Mouse (Mus musculus): Measurements from ENCODE around the gene B4galt4. TPM values are rescaled to one million over a fixed set of nuclear protein-coding genes. Genes with fewer than 3 reads are reported as not detected.

The B4galt4 gene
- polyA plus RNA-seq, 1 experiment from 2014 or later, result 28.8 TPM

GRCm38 (mm10) chr16:38702316-38702715, 39.7 kb upstream of the B4galt4 start:
- H3K36me3 ChIP-seq (ENCODE audit: insufficient read depth, low read length), result no peaks in the 10 kb centered on the region
- no peak overlapping the region for H3K4me2 ChIP-seq (ENCODE audit: low read length)
- no peak overlapping the region for H3K4me3 ChIP-seq (replicated peaks; ENCODE audit: low read depth, low read length)
- ATAC-seq (replicated peaks; ENCODE audit: low FRiP score, low read depth) (no peak), DNase-seq (ENCODE audit: low spot score) (no peak)
- no peaks in the 10 kb centered on the region for H3K9me3 ChIP-seq (replicated peaks; ENCODE audit: low read length)
- no peak overlapping the region for H3K27ac ChIP-seq
- WGBS, result 83% methylated on average over 3 of the region's 3 CpGs
- no peak for TF ChIP-seq CTCF (IDR thresholded peaks at IDR 0.05; ENCODE audit: low read depth)
- H3K9ac ChIP-seq (ENCODE audit: low read depth, low read length), result no peak overlapping the region
- no peaks in the 10 kb centered on the region for H3K27me3 ChIP-seq (ENCODE audit: insufficient read depth, low read length)
- H3K4me1 ChIP-seq (replicated peaks; ENCODE audit: insufficient read depth, low read length), result no peaks in the 10 kb centered on the region

- H3K4me1 ChIP-seq (replicated peaks; ENCODE audit: insufficient read depth, low read length), result no peaks in the 10 kb centered on the region
- no peaks in the 10 kb centered on the region for H3K9me3 ChIP-seq (replicated peaks; ENCODE audit: low read length)
- H3K9ac ChIP-seq (ENCODE audit: low read depth, low read length), result no peak overlapping the region
- WGBS, result 46% methylated on average over 6 of the region's 6 CpGs
- DNase-seq (ENCODE audit: low spot score), result no peak
- H3K4me2 ChIP-seq (ENCODE audit: low read length), result no peak overlapping the region
- no peak overlapping the region for H3K27ac ChIP-seq
- no peak for ATAC-seq (replicated peaks; ENCODE audit: low FRiP score, low read depth)
- H3K27me3 ChIP-seq (ENCODE audit: insufficient read depth, low read length), result no peaks in the 10 kb centered on the region
- H3K36me3 ChIP-seq (ENCODE audit: insufficient read depth, low read length), result no peaks in the 10 kb centered on the region
- H3K4me3 ChIP-seq (replicated peaks; ENCODE audit: low read depth, low read length), result no peak overlapping the region
- TF ChIP-seq CTCF (IDR thresholded peaks at IDR 0.05; ENCODE audit: low read depth), result no peak
These were observed 38.6 kb upstream of the B4galt4 start for GRCm38 (mm10) chr16:38703501-38703900.

- no peak for TF ChIP-seq CTCF (IDR thresholded peaks at IDR 0.05; ENCODE audit: low read depth)
- Histone ChIP-seq H3K9ac (ENCODE audit: low read depth, low read length) (no peak overlapping the region), H3K36me3 (ENCODE audit: insufficient read depth, low read length) (no peaks in the 10 kb centered on the region), H3K4me1 (replicated peaks; ENCODE audit: insufficient read depth, low read length) (no peaks in the 10 kb centered on the region), H3K27me3 (ENCODE audit: insufficient read depth, low read length) (no peaks in the 10 kb centered on the region), H3K9me3 (replicated peaks; ENCODE audit: low read length) (no peaks in the 10 kb centered on the region), H3K4me3 (replicated peaks; ENCODE audit: low read depth, low read length) (no peak overlapping the region), H3K4me2 (ENCODE audit: low read length) (no peak overlapping the region), H3K27ac (no peak overlapping the region)
- no peak for ATAC-seq (replicated peaks; ENCODE audit: low FRiP score, low read depth)
- 62% methylated on average over 9 of the region's 9 CpGs for WGBS
- DNase-seq (ENCODE audit: low spot score), result no peak
These were observed 36.4 kb upstream of the B4galt4 start for GRCm38 (mm10) chr16:38705531-38706281.

- no peaks in the 10 kb centered on the region for H3K4me1 ChIP-seq (replicated peaks; ENCODE audit: insufficient read depth, low read length)
- H3K9me3 ChIP-seq (replicated peaks; ENCODE audit: low read length), result no peaks in the 10 kb centered on the region
- H3K4me2 ChIP-seq (ENCODE audit: low read length), result no peak overlapping the region
- no peak overlapping the region for H3K9ac ChIP-seq (ENCODE audit: low read depth, low read length)
- no peak for TF ChIP-seq CTCF (IDR thresholded peaks at IDR 0.05; ENCODE audit: low read depth)
- H3K27me3 ChIP-seq (ENCODE audit: insufficient read depth, low read length), result no peaks in the 10 kb centered on the region
- DNase-seq (ENCODE audit: low spot score), result no peak
- H3K27ac ChIP-seq, result no peak overlapping the region
- no peak for ATAC-seq (replicated peaks; ENCODE audit: low FRiP score, low read depth)
- no peaks in the 10 kb centered on the region for H3K36me3 ChIP-seq (ENCODE audit: insufficient read depth, low read length)
- H3K4me3 ChIP-seq (replicated peaks; ENCODE audit: low read depth, low read length), result no peak overlapping the region
- 56% methylated on average over 7 of the region's 7 CpGs for WGBS
These were observed 35.3 kb upstream of the B4galt4 start for GRCm38 (mm10) chr16:38706782-38707181.

GRCm38 (mm10) chr16:38708962-38709520, 33.0 kb upstream of the B4galt4 start:
- 71% methylated on average over 7 of the region's 7 CpGs for WGBS
- DNase-seq (ENCODE audit: low spot score) (no peak), ATAC-seq (replicated peaks; ENCODE audit: low FRiP score, low read depth) (no peak)
- Histone ChIP-seq H3K36me3 (ENCODE audit: insufficient read depth, low read length) (no peaks in the 10 kb centered on the region), H3K4me1 (replicated peaks; ENCODE audit: insufficient read depth, low read length) (no peaks in the 10 kb centered on the region), H3K27ac (no peak overlapping the region), H3K9ac (ENCODE audit: low read depth, low read length) (no peak overlapping the region), H3K4me3 (replicated peaks; ENCODE audit: low read depth, low read length) (no peak overlapping the region), H3K4me2 (ENCODE audit: low read length) (peak overlapping the region; percentile 9; the same call in 1 of the 2 replicates), H3K27me3 (ENCODE audit: insufficient read depth, low read length) (no peaks in the 10 kb centered on the region), H3K9me3 (replicated peaks; ENCODE audit: low read length) (no peaks in the 10 kb centered on the region)
- TF ChIP-seq CTCF (IDR thresholded peaks at IDR 0.05; ENCODE audit: low read depth), result no peak

- ATAC-seq (replicated peaks; ENCODE audit: low FRiP score, low read depth) (no peak), DNase-seq (ENCODE audit: low spot score) (no peak)
- Histone ChIP-seq H3K4me3 (replicated peaks; ENCODE audit: low read depth, low read length) (peak overlapping the region; percentile 77), H3K27ac (no peak overlapping the region), H3K9me3 (replicated peaks; ENCODE audit: low read length) (no peaks in the 10 kb centered on the region), H3K4me1 (replicated peaks; ENCODE audit: insufficient read depth, low read length) (no peaks in the 10 kb centered on the region), H3K27me3 (ENCODE audit: insufficient read depth, low read length) (no peaks in the 10 kb centered on the region), H3K9ac (ENCODE audit: low read depth, low read length) (peak overlapping the region; percentile 68; the same call in 1 of the 2 replicates), H3K36me3 (ENCODE audit: insufficient read depth, low read length) (no peaks in the 10 kb centered on the region), H3K4me2 (ENCODE audit: low read length) (peak overlapping the region; percentile 79)
- TF ChIP-seq CTCF (IDR thresholded peaks at IDR 0.05; ENCODE audit: low read depth), result no peak
- 34% methylated on average over 4 of the region's 4 CpGs for WGBS
These were observed 30.8 kb upstream of the B4galt4 start for GRCm38 (mm10) chr16:38711245-38711644.

Measured in kidney, postnatal 0 days (tissue).